Mouse (Mus musculus) cerebellum, adult 2 months (tissue): Measurements from ENCODE around the gene Eif4ebp2. TPM values are rescaled to one million over a fixed set of nuclear protein-coding genes. Genes with fewer than 3 reads are reported as not detected.

Experiments
- DNase-seq, 2 experiments: peaks; one replicate each; pipeline ENCODE4 v3.0.0; 2021
- H3K27ac ChIP-seq: fragments of 200-500 bp; 2 replicates; pipeline ENCODE4 v1.5.1; 2012; ENCODE audit warnings: low read length, control low read depth, inconsistent platforms; ENCODE audit not compliant: insufficient read depth
- H3K27me3 ChIP-seq: fragments of 200-500 bp; 2 replicates; pipeline ENCODE4 v1.6.1; 2012; ENCODE audit warnings: inconsistent platforms, mild to moderate bottlenecking, low read length, moderate library complexity; ENCODE audit not compliant: control insufficient read depth, insufficient read depth
- H3K4me1 ChIP-seq: fragments of 200-500 bp; 2 replicates; pipeline ENCODE4 v1.6.1; 2011; ENCODE audit warnings: low read length; ENCODE audit not compliant: control insufficient read depth, insufficient read depth
- H3K4me3 ChIP-seq: fragments of 200-500 bp; replicated peaks from 2 replicates; pipeline ENCODE3; 2011; ENCODE audit warnings: mild to moderate bottlenecking, low read depth, low read length, control low read depth; ENCODE audit not compliant: insufficient read depth
- CTCF ChIP-seq: fragments of 200-500 bp; IDR thresholded peaks from 2 replicates; pipeline ENCODE4 v1.5.1; 2011; ENCODE audit warnings: low read depth, mild to moderate bottlenecking, control low read depth, low read length, moderate library complexity, borderline replicate concordance; ENCODE audit not compliant: insufficient read depth
- POLR2A ChIP-seq: fragments of 200-500 bp; IDR thresholded peaks from 2 replicates; pipeline ENCODE4 v1.6.1; 2011; ENCODE audit warnings: low read length, control low read depth, borderline replicate concordance; ENCODE audit not compliant: insufficient read depth
- WGBS: fragments of 180-500 bp; shearing (Covaris S2); methylation state at CpG from one replicate; pipeline ENCODE4 v1.1.7; 2018; 5-methylcytosine and 5-hydroxymethylcytosine counted together
- polyA plus RNA-seq: library from polyadenylated mRNA; depleted of rRNA; stranded (reverse); fragments of >200 nt; gene quantifications from 2 replicates; pipeline ENCODE4 v1.2.3, GENCODE M21; 2012

Gene Eif4ebp2
- polyA plus RNA-seq, 1 experiment: 30.4 TPM

DNA sequence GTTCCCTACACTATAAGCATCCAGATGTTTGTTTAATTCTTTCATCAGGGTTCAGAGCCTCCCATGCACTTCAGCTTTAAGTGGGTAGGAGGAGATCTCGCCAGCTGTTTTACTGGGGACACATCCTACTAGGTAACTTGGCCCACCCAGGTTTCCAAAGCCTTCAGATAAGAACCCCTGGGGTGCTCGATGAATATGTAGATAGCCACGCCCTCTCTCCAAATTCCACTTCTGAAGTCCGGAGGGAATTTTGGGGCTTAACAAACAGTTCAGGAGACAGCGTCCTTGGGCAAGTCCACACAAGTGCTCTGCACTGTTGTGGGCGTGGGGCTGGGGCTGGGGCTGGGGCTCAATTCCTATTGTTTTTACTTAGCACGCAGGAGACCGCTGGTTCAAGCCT is 36.6 kb downstream of the Eif4ebp2 start:
- Histone ChIP-seq H3K4me1 (no peaks in the 10 kb centered on the region; the same call in 1 of the 2 replicates), H3K27ac (no peak overlapping the region), H3K4me3 (no peak overlapping the region), H3K27me3 (peaks cover 1% of the 10 kb centered on the region; the same call in 1 of the 2 replicates)
- DNase-seq: no peak
- 37% methylated on average over 8 of the region's 8 CpGs for WGBS
- TF ChIP-seq CTCF: no peak
- TF ChIP-seq POLR2A: no peak

DNA sequence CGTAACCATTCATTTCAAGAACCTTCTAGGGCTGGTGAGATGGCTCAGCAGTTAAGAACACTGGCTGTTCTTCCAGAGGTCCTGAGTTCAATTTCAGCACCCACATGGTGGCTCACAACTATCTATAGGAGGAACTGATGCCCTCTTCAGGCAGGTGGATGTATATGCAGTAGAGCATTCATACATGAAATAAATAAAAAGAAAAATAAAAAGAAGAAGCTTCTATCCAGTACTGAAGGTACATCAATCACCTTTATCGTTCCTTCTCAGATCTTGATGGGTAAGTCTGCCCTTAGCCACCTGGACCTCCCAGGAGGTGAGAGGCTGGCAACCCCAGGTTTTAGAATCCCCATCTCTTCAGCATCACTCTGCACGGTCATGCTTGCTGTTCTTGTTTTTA is 37.2 kb downstream of the Eif4ebp2 start:
- TF ChIP-seq CTCF (no peak), POLR2A (no peak)
- 82% methylated on average over 3 of the region's 3 CpGs for WGBS
- no peaks in the 10 kb centered on the region; the same call in 1 of the 2 replicates for H3K4me1 ChIP-seq

DNA sequence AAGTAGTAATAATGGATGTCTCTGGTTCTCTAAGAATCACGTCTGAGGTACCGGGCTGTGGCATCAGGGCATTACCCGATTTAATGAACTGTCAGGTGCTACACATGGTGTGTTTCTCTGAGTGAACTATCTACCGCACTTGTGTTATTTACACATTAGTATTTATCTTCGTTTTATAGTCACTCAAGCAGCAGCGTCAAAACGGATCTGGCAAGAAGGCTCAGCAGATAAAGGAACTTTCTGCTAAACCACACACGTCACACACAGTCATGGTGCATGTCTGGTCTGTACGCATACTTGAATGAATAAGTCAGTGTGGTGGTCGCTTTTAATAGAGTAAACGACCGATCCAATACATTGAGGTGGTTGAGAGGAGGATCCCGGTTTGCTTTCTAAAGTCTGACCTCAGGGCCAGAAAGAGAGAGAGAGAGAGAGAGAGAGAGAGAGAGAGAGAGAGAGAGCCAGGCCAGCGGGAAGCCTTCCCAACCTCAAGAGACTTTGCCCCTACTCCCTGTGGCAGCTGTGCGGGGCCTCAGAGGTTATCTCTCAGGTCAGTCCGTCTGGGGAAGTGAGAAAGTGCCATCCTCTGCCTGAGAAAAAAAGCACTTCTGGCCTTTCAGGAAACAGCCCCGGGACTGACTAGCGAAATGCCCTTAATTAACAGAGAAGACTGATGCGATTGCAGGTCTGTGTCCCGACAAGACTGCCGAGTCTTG is 39.4 kb downstream of the Eif4ebp2 start:
- H3K4me1 ChIP-seq: no peaks in the 10 kb centered on the region
- no peak for TF ChIP-seq CTCF
- TF ChIP-seq POLR2A: no peak
- WGBS: 73% methylated on average over 21 of the region's 21 CpGs
- H3K4me3 ChIP-seq: no peak overlapping the region
- no peak for DNase-seq
- no peaks in the 10 kb centered on the region; the same call in 1 of the 2 replicates for H3K27me3 ChIP-seq
- no peak overlapping the region for H3K27ac ChIP-seq

More for the DNA sequence above, 37.2 kb downstream of the Eif4ebp2 start:
- DNase-seq: no peak
- H3K27ac ChIP-seq: no peak overlapping the region
- H3K4me3 ChIP-seq: no peak overlapping the region
- H3K27me3 ChIP-seq: peaks cover 1% of the 10 kb centered on the region; the same call in 1 of the 2 replicates

GRCm38 (mm10) chr10:61410193-61410592 is 42.3 kb downstream of the Eif4ebp2 start:
- 48% methylated on average over 9 of the region's 9 CpGs for WGBS
- TF ChIP-seq CTCF (no peak), POLR2A (no peak)
- DNase-seq: no peak
- no peaks in the 10 kb centered on the region for H3K27me3 ChIP-seq
- no peak overlapping the region for H3K4me3 ChIP-seq
- H3K27ac ChIP-seq: no peak overlapping the region
- no peaks in the 10 kb centered on the region for H3K4me1 ChIP-seq

DNA sequence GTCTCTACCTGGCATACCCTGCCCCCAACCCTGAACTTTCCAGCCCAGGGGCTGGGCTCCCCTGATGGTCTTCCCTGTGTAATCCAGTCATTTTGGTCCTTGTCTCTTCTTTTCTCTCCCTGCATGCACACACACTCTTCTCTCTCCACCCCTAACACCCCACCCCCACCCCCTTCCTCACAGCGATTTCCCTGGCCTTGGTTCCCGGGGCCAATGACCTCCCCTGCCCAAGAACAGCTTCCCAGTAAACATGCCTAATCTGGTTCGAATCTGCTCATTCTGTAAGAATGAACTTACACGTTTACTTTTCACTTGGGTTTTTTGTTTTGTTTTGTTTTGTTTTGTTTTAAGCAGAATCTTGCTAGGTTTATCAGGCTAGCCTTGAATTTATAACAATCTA is 42.7 kb downstream of the Eif4ebp2 start:
- H3K27ac ChIP-seq: no peak overlapping the region
- WGBS: 25% methylated on average over 4 of the region's 4 CpGs
- no peak for DNase-seq
- H3K4me3 ChIP-seq: no peak overlapping the region
- no peaks in the 10 kb centered on the region for H3K4me1 ChIP-seq
- no peaks in the 10 kb centered on the region for H3K27me3 ChIP-seq
- TF ChIP-seq POLR2A: no peak
- no peak for TF ChIP-seq CTCF

DNA sequence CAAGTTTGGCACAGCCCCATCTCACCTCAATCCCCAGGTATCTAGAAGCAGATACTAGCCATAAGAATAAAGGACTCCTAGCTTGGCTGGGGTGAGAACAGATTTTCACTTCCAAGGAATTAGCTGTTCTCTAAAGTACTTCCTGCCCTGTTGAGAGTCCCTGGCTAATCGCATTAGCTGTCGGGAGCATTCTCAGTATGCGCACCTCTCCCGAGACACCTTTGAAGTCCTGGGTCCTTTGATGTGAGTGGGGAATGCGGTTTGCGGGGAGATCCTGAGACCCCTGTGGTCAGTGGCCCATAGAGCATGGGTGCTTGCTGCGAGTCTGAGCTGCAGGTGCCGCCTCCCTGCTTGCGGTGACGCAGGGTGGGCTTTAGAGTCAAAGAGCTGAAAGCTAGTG is 46.5 kb downstream of the Eif4ebp2 start:
- TF ChIP-seq CTCF: no peak
- no peak for TF ChIP-seq POLR2A
- WGBS: 33% methylated on average over 10 of the region's 10 CpGs
- Histone ChIP-seq H3K27me3 (no peaks in the 10 kb centered on the region), H3K4me3 (no peak overlapping the region), H3K27ac (no peak overlapping the region), H3K4me1 (no peaks in the 10 kb centered on the region)
- DNase-seq: no peak

DNA sequence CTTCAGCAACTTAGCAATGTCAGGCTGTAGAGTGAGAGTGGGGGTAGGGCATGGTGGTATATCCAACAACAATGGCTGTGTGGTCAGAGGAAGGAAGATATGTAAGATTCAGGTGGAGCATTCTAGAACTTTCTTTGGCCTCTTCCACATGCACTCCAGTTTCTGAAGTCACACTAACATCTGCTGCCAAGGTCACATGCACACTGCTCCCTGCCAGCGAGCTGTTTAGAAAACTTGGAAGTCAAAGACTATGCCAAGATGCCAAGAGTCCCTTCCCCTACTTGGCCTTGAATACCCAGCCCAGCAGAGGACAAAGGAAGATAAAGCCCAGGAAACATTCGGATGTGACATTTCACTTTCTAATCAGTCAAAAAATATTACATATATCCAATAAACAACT is 49.5 kb downstream of the Eif4ebp2 start:
- no peak overlapping the region for H3K27ac ChIP-seq
- H3K4me3 ChIP-seq: no peak overlapping the region
- 25% methylated on average over 2 of the region's 2 CpGs for WGBS
- DNase-seq: no peak
- TF ChIP-seq POLR2A (no peak), CTCF (no peak)
- no peaks in the 10 kb centered on the region for H3K27me3 ChIP-seq
- no peaks in the 10 kb centered on the region for H3K4me1 ChIP-seq

DNA sequence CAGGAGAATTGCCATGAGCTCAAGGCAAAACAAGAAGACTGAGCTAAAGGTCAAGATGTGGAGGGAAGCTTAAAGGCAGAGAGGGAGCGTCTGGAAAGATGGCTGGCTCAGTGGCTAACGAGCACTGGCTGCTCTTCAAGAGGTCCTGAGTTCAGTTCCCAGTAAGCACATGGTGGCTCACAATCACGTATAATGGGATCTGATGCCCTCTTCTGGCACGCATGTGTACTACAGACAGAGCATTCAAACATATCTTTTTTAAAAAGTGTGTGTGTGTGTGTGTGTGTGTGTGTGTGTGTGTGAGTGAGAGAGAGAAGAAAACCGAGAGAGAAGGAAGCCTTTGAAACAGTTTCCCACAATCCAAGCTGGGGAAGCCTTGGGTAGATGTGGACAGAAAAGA is 50.0 kb downstream of the Eif4ebp2 start:
- WGBS: 69% methylated on average over 5 of the region's 5 CpGs
- Histone ChIP-seq H3K4me1 (no peaks in the 10 kb centered on the region), H3K27me3 (no peaks in the 10 kb centered on the region), H3K4me3 (no peak overlapping the region), H3K27ac (no peak overlapping the region)
- no peak for TF ChIP-seq POLR2A
- 0 out of 2 replicates have a peak, but pooled peaks have one; percentile 18 for TF ChIP-seq CTCF
- no peak for DNase-seq
